Mouse (Mus musculus): ENCODE results near the gene Adprh. TPM values are rescaled to one million over a fixed set of nuclear protein-coding genes. Genes with fewer than 3 reads are reported as not detected.

Adprh gene
- total RNA-seq, 1 experiment from 2014 or later = 52.0 TPM

DNA sequence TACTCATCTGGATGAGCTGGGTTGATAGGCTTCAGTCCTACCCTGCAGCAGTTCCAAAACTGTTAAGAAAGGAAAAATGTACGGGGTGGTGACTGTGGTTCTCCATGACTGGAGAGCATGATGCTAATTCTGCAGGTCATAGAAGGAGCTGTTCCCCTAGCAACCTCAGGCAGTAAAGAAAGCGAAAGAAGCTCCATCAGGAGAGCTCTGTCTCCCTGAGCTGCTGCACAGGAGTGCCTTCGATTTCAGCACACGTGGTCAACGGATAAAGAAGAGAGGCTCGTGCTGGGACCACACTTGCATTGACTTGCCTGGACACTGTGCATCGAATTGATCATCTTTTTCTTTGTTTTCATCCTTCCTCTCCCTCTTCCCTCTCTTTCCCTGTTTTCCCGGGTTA lies 10.3 kb downstream of the Adprh start:
- DNase-seq = no peak

- no peak for DNase-seq
Observed at GRCm38 (mm10) chr16:38441611-38442010, 10.9 kb downstream of the Adprh start.

GRCm38 (mm10) chr16:38440403-38440802 lies 12.1 kb downstream of the Adprh start:
- DNase-seq = no peak

DNA sequence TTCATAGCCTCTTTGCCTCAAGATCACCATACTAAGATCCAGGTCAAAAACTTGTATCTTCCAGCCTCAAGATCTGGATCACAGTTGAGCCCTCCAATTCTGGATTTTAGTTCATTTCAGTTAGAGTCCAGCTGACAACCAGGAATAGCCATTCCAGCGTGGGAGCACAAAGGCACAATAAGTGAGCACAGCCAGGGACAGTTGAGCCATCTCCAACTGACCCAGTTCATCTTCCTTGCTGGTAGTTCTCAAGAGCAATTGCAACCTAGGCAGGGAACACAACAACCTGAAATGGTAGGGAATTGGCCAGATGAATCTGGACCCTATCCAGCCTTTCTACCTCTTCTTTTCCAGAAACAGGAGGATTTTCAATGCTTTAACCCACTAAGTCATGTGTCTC lies 13.3 kb downstream of the Adprh start:
- DNase-seq = no peak

GRCm38 (mm10) chr16:38434295-38434795 lies 18.2 kb downstream of the Adprh start:
- no peak for DNase-seq

GRCm38 (mm10) chr16:38433514-38433913 lies 19.0 kb downstream of the Adprh start:
- DNase-seq = no peak

- no peak for DNase-seq
Observed at GRCm38 (mm10) chr16:38432498-38433425, 19.7 kb downstream of the Adprh start, which contains the start of gene Pla1a. Gene Pla1a (minus strand): TSS chr16:38433145.

GRCm38 (mm10) chr16:38431446-38432185 lies 20.9 kb downstream of the Adprh start:
- DNase-seq = no peak

DNA sequence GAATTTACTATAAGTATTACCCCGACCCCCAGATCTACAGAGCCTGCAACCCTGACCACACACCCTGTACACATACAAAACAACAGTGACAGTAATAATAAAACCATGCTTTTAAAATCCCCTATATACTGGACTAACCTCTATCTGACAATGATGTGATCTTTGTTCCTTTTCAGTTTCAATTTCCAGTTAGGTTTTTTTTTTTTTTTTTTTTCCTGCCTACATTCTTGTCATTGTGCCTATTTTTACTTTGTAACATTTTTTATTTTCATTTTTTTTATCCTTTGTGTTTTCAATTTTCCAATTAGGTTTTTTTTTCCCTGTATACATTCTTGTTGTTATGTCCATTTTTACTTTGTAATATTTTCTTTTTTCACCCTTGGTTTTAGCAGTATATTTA lies 26.7 kb downstream of the Adprh start:
- DNase-seq = no peak

GRCm38 (mm10) chr16:38425374-38425773 lies 27.1 kb downstream of the Adprh start:
- no peak for DNase-seq

DNA sequence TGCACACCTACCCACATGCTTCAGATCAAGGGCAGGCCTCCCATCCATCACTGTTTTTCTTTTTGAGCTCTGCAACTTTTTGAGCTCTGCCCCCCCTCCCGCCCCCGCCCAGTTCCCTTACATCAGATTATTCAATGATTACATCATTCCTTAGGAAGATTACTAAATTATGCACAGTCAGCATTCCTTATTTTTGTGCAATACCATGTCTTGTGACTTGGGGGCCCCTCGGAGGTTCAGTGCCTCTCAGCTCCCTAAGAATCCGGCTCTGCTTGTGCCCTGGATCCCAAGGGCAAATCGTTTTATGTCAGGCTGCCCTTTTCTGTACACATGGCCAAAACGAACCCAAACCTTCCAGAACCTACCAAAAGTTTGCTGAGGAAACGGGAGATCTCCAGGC lies 37.5 kb downstream of the Adprh start:
- no peak for DNase-seq

DNA sequence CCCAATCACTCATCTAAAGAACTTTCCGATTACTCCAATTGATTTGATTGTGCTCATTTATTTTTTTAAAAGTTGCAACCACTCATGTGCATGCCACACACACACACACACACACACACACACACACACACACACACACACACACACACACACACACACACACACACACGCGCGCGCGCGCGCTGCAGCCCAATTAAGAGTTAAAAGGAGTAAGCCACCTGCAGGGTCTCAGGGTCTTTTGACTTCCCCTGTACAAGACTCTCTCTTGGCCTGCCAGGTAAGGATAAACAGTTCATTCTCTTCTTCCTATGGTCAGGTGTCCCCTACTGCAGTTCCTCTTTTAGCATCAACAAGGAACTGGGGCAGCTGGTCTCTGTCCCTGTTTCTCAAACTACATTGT lies 44.1 kb downstream of the Adprh start:
- no peak for DNase-seq

DNA sequence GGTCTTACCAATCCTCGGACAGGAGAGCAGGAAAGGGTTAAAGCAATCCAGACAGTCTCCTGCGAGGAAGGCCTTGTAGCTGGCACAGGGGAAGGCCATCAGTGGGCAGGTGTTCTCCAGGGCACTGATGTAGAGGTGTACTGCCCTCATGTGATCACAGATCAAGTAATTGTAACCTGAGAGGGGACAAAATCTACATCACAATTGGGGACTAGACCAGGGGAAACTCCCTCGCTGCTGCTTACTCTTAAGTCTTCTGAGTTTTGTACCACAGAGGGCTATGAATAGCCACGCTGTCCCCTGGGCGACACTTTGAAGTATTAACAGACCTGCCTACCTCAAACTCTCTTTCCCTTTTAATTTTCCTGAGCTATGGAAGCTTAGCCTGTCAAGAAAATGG lies 44.9 kb downstream of the Adprh start:
- no peak for DNase-seq

DNA sequence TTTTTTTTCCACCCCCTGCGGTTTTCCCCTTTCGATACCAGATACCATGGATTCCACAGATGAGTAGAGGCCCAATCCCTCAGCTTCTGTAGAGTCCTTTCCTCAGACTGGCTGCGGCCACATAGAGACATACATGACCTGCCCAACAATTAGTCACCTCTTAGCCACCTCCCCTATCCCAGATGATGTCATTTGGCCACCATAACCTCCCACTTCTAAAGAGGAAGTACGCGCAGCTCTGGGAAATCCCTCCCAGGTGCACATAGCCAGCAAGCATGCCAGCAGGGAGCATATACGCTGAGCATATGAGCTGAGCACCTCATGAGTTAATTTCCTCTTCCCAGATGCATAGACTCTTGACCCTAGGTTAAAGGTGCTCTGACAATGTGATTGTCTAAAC lies 45.8 kb downstream of the Adprh start:
- no peak for DNase-seq

GRCm38 (mm10) chr16:38406293-38406692 lies 46.2 kb downstream of the Adprh start:
- DNase-seq = no peak

- DNase-seq = no peak
Observed at GRCm38 (mm10) chr16:38403639-38404038, 48.9 kb downstream of the Adprh start.

DNA sequence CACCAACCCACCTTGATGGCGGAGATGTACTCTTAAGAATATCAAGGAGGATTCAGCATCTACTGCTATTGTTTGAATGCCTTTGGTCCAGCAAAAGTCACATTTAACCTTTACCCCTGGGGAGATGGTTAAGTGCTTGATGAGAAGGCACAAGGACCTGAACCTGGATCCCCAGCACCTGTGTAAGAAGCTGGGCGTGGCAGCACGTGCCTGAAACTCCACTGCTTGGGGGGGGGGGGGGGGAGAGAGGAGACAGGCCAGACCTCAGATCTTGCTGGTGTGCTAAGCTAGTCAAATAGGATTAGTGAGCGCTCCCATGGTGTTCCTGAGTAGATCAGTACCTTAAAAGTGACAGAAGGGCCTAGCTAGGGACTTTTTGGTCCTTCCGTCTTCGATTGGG lies 51.0 kb downstream of the Adprh start:
- DNase-seq = no peak

DNA sequence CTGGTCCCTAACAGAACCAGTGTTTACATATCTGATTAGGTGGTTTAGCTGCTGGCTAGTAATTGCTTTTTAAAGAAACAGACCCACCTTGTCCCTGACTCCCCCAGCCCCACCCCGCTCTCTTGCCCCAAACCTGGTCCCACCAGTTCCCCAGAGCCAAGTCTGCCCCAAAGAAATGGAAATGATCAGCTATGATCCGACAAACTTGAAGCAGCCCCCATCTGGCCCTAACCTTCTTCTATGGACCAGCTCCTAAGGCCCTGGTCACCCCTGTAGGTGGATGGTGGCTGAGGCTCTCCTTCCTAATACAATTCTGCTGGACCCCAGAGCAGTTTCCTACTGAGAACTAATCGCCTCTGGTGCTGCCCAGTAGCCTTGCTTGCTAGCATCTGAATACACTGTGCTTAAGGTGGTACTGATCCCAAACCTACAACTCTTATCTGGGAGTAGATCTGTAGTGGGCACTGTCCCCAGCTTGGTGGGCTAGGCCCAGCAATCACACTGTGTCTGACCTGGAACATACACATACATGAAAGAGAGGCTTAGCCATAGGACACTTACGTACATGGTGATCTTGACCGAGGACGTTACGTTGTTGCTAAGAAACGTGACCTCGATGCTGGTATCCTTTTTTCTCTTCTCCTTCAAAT lies 52.1 kb downstream of the Adprh start:
- DNase-seq = no peak

DNA sequence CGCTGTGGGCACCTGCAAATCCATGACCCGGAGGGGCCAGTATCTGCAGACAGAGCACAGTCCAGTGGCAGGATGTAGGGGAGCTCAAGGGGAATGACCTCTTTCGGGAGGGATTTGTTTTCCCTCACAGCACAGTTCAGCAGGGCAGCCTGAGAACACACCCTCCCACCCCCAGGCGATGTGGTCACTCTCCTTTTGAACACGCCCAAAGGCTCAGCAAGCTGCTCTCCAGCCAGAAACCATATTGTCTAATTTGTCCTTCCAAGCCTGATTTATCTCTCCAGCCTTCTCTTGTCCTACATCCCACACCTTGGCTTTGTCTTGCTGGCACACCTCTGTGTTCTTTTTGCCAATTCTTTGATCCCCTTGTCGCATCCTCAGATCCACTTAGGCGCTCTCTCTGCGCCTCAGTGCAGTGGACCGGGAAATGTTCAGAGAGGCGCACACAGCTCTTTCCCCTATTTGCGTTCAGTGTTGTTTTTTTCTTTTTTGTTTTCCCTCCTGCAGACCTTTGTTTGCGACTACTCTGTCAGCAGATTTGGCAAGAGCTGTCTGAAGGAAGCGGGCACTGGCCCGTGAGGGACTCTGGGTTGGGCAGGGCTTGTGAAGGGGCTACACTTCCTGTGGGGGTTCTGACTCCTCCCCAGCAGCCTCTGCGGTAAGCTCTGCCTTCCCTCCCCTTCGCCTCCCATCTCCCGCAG lies 52.8 kb downstream of the Adprh start:
- peak; percentile 52 for DNase-seq

DNA sequence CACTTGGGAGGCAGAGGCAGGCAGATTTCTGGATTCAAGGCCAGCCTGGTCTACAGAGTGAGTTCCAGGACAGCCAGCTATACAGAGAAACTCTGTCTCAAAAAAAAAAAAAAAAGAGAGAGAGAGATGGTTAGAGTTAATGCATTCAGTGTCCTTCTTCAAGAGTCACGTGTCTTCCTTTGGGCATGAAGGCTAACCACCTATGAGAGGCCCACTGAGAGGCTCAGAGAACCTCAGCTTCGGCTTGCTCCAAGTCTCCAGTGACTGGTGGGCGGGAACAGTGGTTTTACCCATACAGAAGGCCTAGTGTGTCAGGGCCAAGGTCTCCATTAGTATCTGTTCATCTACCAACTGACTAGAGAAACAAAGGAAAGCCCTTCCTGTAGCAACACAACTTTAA lies 53.4 kb downstream of the Adprh start:
- no peak for DNase-seq

- no peak for DNase-seq
Observed at GRCm38 (mm10) chr16:38398266-38398665, 54.2 kb downstream of the Adprh start.

DNA sequence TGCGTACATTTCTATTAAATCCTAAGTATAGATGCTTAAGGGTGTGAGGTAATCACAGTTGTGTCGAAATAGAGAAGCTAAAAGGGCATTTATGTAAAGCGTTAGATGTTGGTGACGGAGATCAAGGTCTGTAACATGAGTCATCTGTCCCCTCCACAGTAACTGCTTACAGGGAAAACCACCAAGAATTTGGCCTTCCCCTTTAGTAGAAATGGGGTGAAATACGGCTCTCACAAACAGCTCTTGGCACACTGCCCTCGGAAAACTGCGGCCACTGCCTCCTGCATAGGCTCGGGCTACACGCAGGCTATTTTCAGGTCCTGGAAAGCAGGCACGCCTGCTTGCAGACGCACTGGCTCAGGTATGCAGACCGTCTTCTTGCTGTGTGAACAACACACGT lies 56.3 kb downstream of the Adprh start:
- DNase-seq = peak; percentile 92

All from adrenal gland, postnatal 25 days (tissue).